Mouse (Mus musculus) lung, embryonic 14.5 days (tissue): Measurements from ENCODE around the gene Gm10642. TPM values are rescaled to one million over a fixed set of nuclear protein-coding genes. Genes with fewer than 3 reads are reported as not detected.
A peak's percentile ranks its signal among the peaks of the same experiment; 100 is the strongest.

Experiments used
- ATAC-seq: fragments of 200-750 bp; cut with Nextera tagmentation; 2 replicates; pipeline ENCODE4 v1.8.0; 2017; ENCODE audit warnings: mild to moderate bottlenecking, moderate TSS enrichment, moderate library complexity; ENCODE audit not compliant: insufficient read depth
- DNase-seq: peaks from one replicate; pipeline ENCODE4 v3.0.0-alpha.2; 2015
- H3K27ac ChIP-seq: fragments of 300-500 bp; sonication (generic); 2 replicates; pipeline ENCODE4 v1.5.1; 2014; ENCODE audit warnings: low read depth, mild to moderate bottlenecking, moderate library complexity
- H3K27me3 ChIP-seq: fragments of 300-500 bp; sonication (generic); 2 replicates; pipeline ENCODE4 v1.6.1; 2014; ENCODE audit warnings: low read length, control low read depth; ENCODE audit not compliant: insufficient read depth
- H3K36me3 ChIP-seq: fragments of 300-500 bp; sonication (generic); 2 replicates; pipeline ENCODE4 v1.6.1; 2014; ENCODE audit warnings: control low read depth; ENCODE audit not compliant: insufficient read depth
- H3K4me1 ChIP-seq: fragments of 300-500 bp; sonication (generic); 2 replicates; pipeline ENCODE4 v1.6.1; 2014; ENCODE audit warnings: antibody characterized with exemption, control low read depth; ENCODE audit not compliant: insufficient read depth
- H3K4me2 ChIP-seq: fragments of 300-500 bp; sonication (generic); 2 replicates; pipeline ENCODE4 v1.6.1; 2014; ENCODE audit warnings: mild to moderate bottlenecking
- H3K4me3 ChIP-seq: fragments of 300-500 bp; sonication (generic); 2 replicates; pipeline ENCODE4 v1.5.1; 2014; ENCODE audit warnings: low read depth, low read length
- H3K9ac ChIP-seq: fragments of 300-500 bp; sonication (generic); 2 replicates; pipeline ENCODE4 v1.6.1; 2014
- H3K9me3 ChIP-seq: fragments of 300-500 bp; sonication (generic); 2 replicates; pipeline ENCODE4 v1.6.1; 2016; ENCODE audit warnings: low read depth, low read length, control low read depth
- CTCF ChIP-seq: IDR thresholded peaks from 2 replicates; pipeline ENCODE4 v1.5.1; 2016; ENCODE audit warnings: antibody characterized with exemption, low read depth
- WGBS: fragments of 180-500 bp; shearing (Covaris S2); extraction: QIAGEN DNeasy Blood & Tissue Kit; methylation state at CpG from one replicate; pipeline ENCODE4 v1.1.7; 2014; 5-methylcytosine and 5-hydroxymethylcytosine counted together
- polyA plus RNA-seq: library from polyadenylated mRNA; unstranded; fragments of >200 nt; fragmentation: Nextera tagmentation; extraction: Ambion mirVana; gene quantifications from 2 replicates; pipeline ENCODE4 v1.2.1, GENCODE M21; 2014

Gm10642 gene
- polyA plus RNA-seq, 1 experiment from 2014 or later, result 0.45 TPM

DNA sequence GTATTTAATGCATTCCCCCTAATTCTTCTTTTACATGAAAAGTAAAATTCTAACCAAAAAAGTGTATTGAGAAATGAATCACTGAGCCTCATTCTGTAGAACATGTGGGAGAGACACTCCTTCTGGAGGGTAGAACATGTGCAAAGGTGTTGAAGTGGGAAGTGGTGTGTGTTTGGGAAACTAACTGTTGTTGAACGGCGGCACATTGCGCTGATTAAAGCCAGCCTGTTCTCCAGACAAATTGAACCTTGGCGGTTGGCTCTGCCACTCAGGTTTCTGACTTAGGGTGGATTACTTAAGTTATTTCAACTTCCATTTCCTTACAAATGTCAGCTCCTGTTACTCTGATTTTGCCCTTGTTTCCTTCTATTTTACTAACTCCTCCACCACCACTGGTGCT, 17.6 kb downstream of the Gm10642 start:
- Histone ChIP-seq H3K9ac (no peak overlapping the region), H3K27me3 (no peaks in the 10 kb centered on the region), H3K9me3 (no peaks in the 10 kb centered on the region), H3K4me3 (no peak overlapping the region), H3K4me2 (no peak overlapping the region), H3K36me3 (no peaks in the 10 kb centered on the region), H3K4me1 (no peaks in the 10 kb centered on the region), H3K27ac (no peak overlapping the region)
- ATAC-seq, result no peak
- no peak for DNase-seq
- no peak for TF ChIP-seq CTCF
- 76% methylated on average over 4 of the region's 4 CpGs for WGBS

- no peak for TF ChIP-seq CTCF
- Histone ChIP-seq H3K4me2 (no peak overlapping the region), H3K27ac (no peak overlapping the region), H3K36me3 (no peaks in the 10 kb centered on the region), H3K9ac (no peak overlapping the region), H3K4me3 (no peak overlapping the region), H3K4me1 (no peaks in the 10 kb centered on the region), H3K27me3 (no peaks in the 10 kb centered on the region), H3K9me3 (no peaks in the 10 kb centered on the region)
- ATAC-seq (no peak), DNase-seq (no peak)
- WGBS, result 71% methylated on average over 4 of the region's 4 CpGs
Observed at GRCm38 (mm10) chr9:70675117-70675516, 19.1 kb downstream of the Gm10642 start.

- no peak for DNase-seq
- Histone ChIP-seq H3K27me3 (no peaks in the 10 kb centered on the region), H3K36me3 (no peaks in the 10 kb centered on the region), H3K9me3 (no peaks in the 10 kb centered on the region), H3K27ac (no peak overlapping the region), H3K4me1 (no peaks in the 10 kb centered on the region), H3K4me2 (no peak overlapping the region), H3K9ac (no peak overlapping the region), H3K4me3 (no peak overlapping the region)
- 0 out of 2 replicates have a peak, but pooled peaks have one; percentile 21 for TF ChIP-seq CTCF
- no peak for ATAC-seq
- 79% methylated on average over 5 of the region's 5 CpGs for WGBS
Observed at GRCm38 (mm10) chr9:70675961-70676360, 19.9 kb downstream of the Gm10642 start.

DNA sequence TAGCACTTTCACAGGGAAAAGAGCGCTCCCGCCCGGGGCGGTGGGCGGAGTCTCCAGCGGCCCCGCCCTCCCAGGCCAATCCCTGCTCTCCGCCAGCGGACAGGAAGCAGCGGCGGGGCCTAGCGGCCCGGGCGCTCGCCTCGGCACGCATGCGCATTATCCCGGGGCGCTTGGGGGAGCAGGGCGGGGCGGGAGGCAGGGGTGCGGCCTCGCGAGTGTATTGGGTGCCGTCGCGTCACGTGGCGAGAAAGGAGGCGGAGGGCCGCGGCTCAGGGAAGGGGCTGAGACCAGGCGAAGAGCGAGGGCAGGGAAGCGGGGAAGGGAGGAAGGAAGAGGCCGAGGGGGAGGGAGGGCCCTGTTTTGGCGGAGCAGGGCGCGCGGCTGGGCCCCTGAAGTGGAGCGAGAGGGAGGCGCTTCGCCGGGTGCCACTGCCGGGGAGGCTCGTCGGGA, 22.7 kb downstream of the Gm10642 start, which contains the start of gene Adam10:
TSS of gene Adam10 (plus strand) at position 316 of the 450 bp plus-strand sequence.
- under 1% methylated on average over 47 of the region's 48 CpGs for WGBS
- TF ChIP-seq CTCF, result no peak
- H3K9ac ChIP-seq, result peak within 1 kb of the TSS; percentile 97
- H3K4me3 ChIP-seq, result peak within 1 kb of the TSS; percentile 94
- ATAC-seq (peak; percentile 99), DNase-seq (peak; percentile 98)
- no peaks in the 10 kb centered on the region for H3K9me3 ChIP-seq
- peak within 1 kb of the TSS; percentile 97 for H3K27ac ChIP-seq
- no peaks in the 10 kb centered on the region for H3K27me3 ChIP-seq
- peak within 1 kb of the TSS; percentile 85 for H3K4me2 ChIP-seq
- peaks cover 2% of the 10 kb centered on the region; the same call in 1 of the 2 replicates for H3K4me1 ChIP-seq
- H3K36me3 ChIP-seq, result no peaks in the 10 kb centered on the region

DNA sequence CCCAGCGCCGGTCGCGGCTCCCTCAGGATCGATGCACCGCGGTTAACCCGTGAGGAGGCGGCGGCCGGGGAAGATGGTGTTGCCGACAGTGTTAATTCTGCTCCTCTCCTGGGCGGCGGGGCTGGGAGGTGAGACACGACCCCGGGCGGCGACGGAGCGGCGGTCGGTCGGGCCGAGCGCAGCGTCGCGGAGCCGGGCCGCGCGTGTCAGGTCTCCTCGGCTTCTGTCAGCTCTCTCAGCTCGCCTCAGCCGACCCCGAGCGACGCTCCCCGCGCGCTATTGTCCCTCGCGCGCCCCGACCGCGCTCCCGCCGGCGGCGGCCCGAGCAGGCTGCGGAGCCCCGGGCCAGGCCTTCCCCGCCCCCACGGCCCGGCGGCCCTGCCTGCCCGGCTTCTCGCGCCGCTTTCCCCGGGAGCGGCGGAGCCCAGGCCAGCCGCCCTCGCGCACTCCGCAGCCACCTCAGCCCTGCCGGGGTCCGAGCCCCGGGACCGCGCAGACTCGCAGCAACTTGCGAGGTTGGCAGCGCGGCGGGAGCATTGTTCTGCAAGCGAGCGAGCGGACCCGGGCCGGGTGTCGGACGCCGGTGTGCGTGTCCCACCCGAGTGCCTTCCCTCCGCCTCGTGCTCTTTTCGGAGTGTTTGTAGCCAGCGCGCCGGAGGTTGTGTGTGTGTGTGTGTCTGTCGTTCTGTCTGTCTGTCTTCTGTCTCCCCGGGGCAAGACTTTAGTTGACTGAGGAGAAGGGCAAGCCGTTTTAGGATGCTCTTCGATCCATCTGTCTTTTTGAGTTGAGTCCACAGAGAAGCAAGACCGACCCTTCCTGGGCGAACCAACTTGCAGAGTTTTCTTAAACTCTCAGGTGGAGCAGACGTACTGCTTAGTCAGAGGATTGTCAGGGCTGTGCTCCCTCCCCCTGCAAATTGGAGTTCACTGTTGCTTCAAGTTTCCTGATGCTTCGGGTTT, 23.4 kb downstream of the Gm10642 start:
- ATAC-seq (peak; percentile 71), DNase-seq (peak; percentile 64)
- Histone ChIP-seq H3K9me3 (no peaks in the 10 kb centered on the region), H3K4me3 (peak overlapping the region; percentile 94), H3K27ac (peak overlapping the region; percentile 97), H3K4me2 (peak overlapping the region; percentile 85), H3K9ac (peak overlapping the region; percentile 97), H3K36me3 (no peaks in the 10 kb centered on the region), H3K27me3 (no peaks in the 10 kb centered on the region), H3K4me1 (peaks cover 2% of the 10 kb centered on the region; the same call in 1 of the 2 replicates)
- no peak for TF ChIP-seq CTCF
- WGBS, result under 1% methylated on average over 94 of the region's 103 CpGs

DNA sequence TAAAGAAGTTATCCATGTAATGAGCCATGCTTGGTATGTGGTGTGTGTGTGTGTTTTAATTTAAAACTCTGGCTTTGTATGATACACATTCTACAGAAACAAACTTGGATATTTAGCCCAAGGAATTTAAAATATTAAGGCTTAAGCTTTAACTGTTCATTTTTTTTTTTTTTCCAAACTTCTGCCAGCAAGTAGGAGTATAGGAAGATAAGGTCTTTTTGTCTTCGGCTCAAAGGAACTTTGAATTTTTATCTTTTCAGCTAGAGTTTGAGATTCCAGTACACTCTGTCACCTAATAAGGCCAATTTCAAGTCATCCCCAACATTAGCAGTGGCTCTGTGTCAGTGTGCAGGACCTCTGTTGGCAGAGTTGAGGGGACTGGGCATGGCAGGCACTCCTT, 26.2 kb downstream of the Gm10642 start:
- H3K9me3 ChIP-seq, result no peaks in the 10 kb centered on the region
- H3K4me3 ChIP-seq, result no peak overlapping the region
- H3K36me3 ChIP-seq, result no peaks in the 10 kb centered on the region
- H3K4me1 ChIP-seq, result peaks cover 2% of the 10 kb centered on the region; the same call in 1 of the 2 replicates
- 29% methylated on average over 1 of the region's 1 CpGs for WGBS
- peak overlapping the region; percentile 85 for H3K4me2 ChIP-seq
- H3K27me3 ChIP-seq, result no peaks in the 10 kb centered on the region
- no peak overlapping the region for H3K27ac ChIP-seq
- ATAC-seq (no peak), DNase-seq (no peak)
- no peak for TF ChIP-seq CTCF
- H3K9ac ChIP-seq, result no peak overlapping the region

DNA sequence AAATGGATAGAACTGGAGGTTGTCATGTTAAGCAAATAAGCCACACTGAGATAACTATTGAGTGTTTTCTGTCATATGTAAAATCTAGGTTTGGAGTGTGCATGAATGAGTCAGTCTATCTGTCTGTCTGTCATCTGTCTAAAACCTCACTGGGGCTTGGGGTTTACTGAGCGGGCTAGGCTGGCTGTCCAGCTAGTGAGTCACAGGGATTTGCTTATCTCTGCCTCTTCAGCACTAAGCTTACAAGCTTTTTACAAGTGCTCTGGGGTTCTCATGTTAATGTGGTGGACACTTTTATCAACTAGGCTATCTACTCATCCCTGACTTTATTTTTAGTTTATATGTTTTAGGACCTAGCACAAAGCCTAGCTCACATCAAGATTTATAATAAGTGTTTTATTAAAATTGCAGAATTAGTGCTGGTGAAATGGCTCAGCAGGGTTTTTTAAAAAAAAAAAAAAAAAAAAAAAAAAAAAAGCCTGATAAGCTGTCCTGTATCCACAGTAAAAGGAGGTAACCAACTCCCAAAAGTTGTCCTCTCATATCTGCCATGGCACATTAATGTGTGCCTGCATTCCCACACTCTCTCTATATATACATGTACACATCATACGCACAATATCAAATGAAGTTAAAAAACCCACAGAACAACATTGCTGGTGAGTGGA, 32.4 kb downstream of the Gm10642 start:
- Histone ChIP-seq H3K4me3 (no peak overlapping the region), H3K4me2 (no peak overlapping the region), H3K36me3 (no peaks in the 10 kb centered on the region), H3K9me3 (no peaks in the 10 kb centered on the region), H3K27me3 (no peaks in the 10 kb centered on the region), H3K9ac (no peak overlapping the region), H3K4me1 (0 out of 2 replicates have a peak, but pooled peaks cover 2% of the 10 kb centered on the region), H3K27ac (no peak overlapping the region)
- no peak for TF ChIP-seq CTCF
- WGBS, result 76% methylated on average over 2 of the region's 2 CpGs
- ATAC-seq, result no peak
- DNase-seq, result no peak
